Mouse (Mus musculus) CH12.LX (cell line): ENCODE measurements around the gene Rplp0. TPM values are rescaled to one million over a fixed set of nuclear protein-coding genes. Genes with fewer than 3 reads are reported as not detected.

Experiments used
- DNase-seq: peaks from one replicate; pipeline ENCODE4 v3.0.0-alpha.2; 2013; ENCODE audit errors: extremely low read depth
- H3K27ac ChIP-seq: 2 replicates; pipeline ENCODE4 v1.5.1; 2012; ENCODE audit warnings: low read depth, mild to moderate bottlenecking, control low read depth, moderate library complexity; ENCODE audit not compliant: insufficient read depth
- H3K27me3 ChIP-seq: replicated peaks from 2 replicates; pipeline ENCODE3; 2012; ENCODE audit warnings: inconsistent platforms
- H3K36me3 ChIP-seq, 2 experiments: replicated peaks in 1 of 2; 2 replicates each; pipeline versions ENCODE3 to v1.6.1; 2012; ENCODE audit warnings: inconsistent platforms in 1 of 2, low read length in 1 of 2, mild to moderate bottlenecking in 1 of 2, mixed read lengths in 1 of 2, moderate library complexity in 1 of 2; ENCODE audit not compliant: control insufficient read depth in 1 of 2, insufficient read depth in 1 of 2
- H3K4me1 ChIP-seq, 2 experiments: 2 replicates each; pipeline ENCODE4 v1.6.1; 2012; ENCODE audit warnings: inconsistent platforms in 1 of 2, moderate library complexity in 1 of 2; ENCODE audit not compliant: insufficient read depth in 2 of 2, control insufficient read depth in 1 of 2
- H3K4me2 ChIP-seq: 2 replicates; pipeline ENCODE4 v1.6.1; 2012; ENCODE audit warnings: low read depth, mild to moderate bottlenecking, control low read depth; ENCODE audit not compliant: poor library complexity, insufficient read depth, severe bottlenecking
- H3K4me3 ChIP-seq, 3 experiments: fragments of 150-350 bp in 1 of 3; sonication (generic) in 1 of 3; replicated peaks in 1 of 3; 2 replicates each; pipeline versions ENCODE3 to v1.5.1; 2011 to 2012; ENCODE audit warnings: low read depth in 2 of 3, low read length in 2 of 3, mild to moderate bottlenecking in 2 of 3, moderate library complexity in 2 of 3, control low read depth in 1 of 3, improper control_type of control experiment in 1 of 3, inconsistent platforms in 1 of 3, mixed read lengths in 1 of 3; ENCODE audit not compliant: poor library complexity in 1 of 3
- H3K79me2 ChIP-seq: replicated peaks from 2 replicates; pipeline ENCODE4 v1.6.1; 2012; ENCODE audit warnings: mild to moderate bottlenecking, moderate library complexity; ENCODE audit not compliant: control insufficient read depth, poor library complexity, insufficient read depth, severe bottlenecking; ENCODE audit errors: extremely low read depth
- H3K9ac ChIP-seq: 2 replicates; pipeline ENCODE4 v1.6.1; 2012; ENCODE audit warnings: low read depth, mild to moderate bottlenecking, control low read depth, moderate library complexity; ENCODE audit not compliant: insufficient read depth
- H3K9me3 ChIP-seq: replicated peaks from 2 replicates; pipeline ENCODE3; 2012; ENCODE audit warnings: low read length, inconsistent platforms, mixed read lengths
- BHLHE40 ChIP-seq: IDR thresholded peaks from 2 replicates; pipeline ENCODE4 v1.6.1; 2011; ENCODE audit warnings: mild to moderate bottlenecking, low read depth, low read length, improper control_type of control experiment
- CHD2 ChIP-seq: IDR thresholded peaks from 2 replicates; pipeline ENCODE4 v1.6.1; 2011; ENCODE audit warnings: low read length, improper control_type of control experiment
- CTCF ChIP-seq, 2 experiments: IDR thresholded peaks in 1 of 2; conservative IDR thresholded peaks in 1 of 2; 2 replicates each; pipeline ENCODE4 v1.5.1; 2011 to 2012; ENCODE audit warnings: low read depth in 2 of 2, low read length in 2 of 2, improper control_type of control experiment in 1 of 2, inconsistent platforms in 1 of 2, mild to moderate bottlenecking in 1 of 2, moderate library complexity in 1 of 2
- ELF1 ChIP-seq: IDR thresholded peaks from 2 replicates; pipeline ENCODE4 v1.6.1; 2014; ENCODE audit warnings: low read depth, mild to moderate bottlenecking, inconsistent platforms, low read length, improper control_type of control experiment
- EP300 ChIP-seq: IDR thresholded peaks from 2 replicates; pipeline ENCODE4 v1.6.1; 2011; ENCODE audit warnings: low read length, improper control_type of control experiment
- ETS1 ChIP-seq: conservative IDR thresholded peaks from 2 replicates; pipeline ENCODE4 v1.6.1; 2012; ENCODE audit warnings: low read depth, mild to moderate bottlenecking, inconsistent platforms, low read length, improper control_type of control experiment, moderate library complexity
- GABPA ChIP-seq: IDR thresholded peaks from 2 replicates; pipeline ENCODE4 v1.6.1; 2012; ENCODE audit warnings: low read depth, low read length, improper control_type of control experiment, inconsistent platforms; ENCODE audit not compliant: insufficient replicate concordance
- IRF4 ChIP-seq: IDR thresholded peaks from 2 replicates; pipeline ENCODE4 v1.6.1; 2014; ENCODE audit warnings: low read depth, mild to moderate bottlenecking, inconsistent platforms, low read length, improper control_type of control experiment
- KAT2A ChIP-seq: IDR thresholded peaks from 2 replicates; pipeline ENCODE4 v1.6.1; 2012; ENCODE audit warnings: low read length, improper control_type of control experiment, inconsistent platforms; ENCODE audit not compliant: insufficient replicate concordance
- MAFK ChIP-seq: IDR thresholded peaks from 2 replicates; pipeline ENCODE4 v1.6.1; 2011; ENCODE audit warnings: low read length, improper control_type of control experiment; ENCODE audit not compliant: insufficient replicate concordance
- MAX ChIP-seq: IDR thresholded peaks from 2 replicates; pipeline ENCODE4 v1.6.1; 2011; ENCODE audit warnings: low read length, improper control_type of control experiment
- MAZ ChIP-seq: IDR thresholded peaks from 2 replicates; pipeline ENCODE4 v1.6.1; 2012; ENCODE audit warnings: low read depth, mild to moderate bottlenecking, inconsistent platforms, low read length, improper control_type of control experiment, moderate library complexity
- MEF2A ChIP-seq: IDR thresholded peaks from 2 replicates; pipeline ENCODE4 v1.6.1; 2014; ENCODE audit warnings: low read depth, mild to moderate bottlenecking, inconsistent platforms, low read length, improper control_type of control experiment, borderline replicate concordance
- MXI1 ChIP-seq: IDR thresholded peaks from 2 replicates; pipeline ENCODE4 v1.6.1; 2011; ENCODE audit warnings: mild to moderate bottlenecking, low read depth, low read length, improper control_type of control experiment
- MYC ChIP-seq: IDR thresholded peaks from 2 replicates; pipeline ENCODE4 v1.6.1; 2011; ENCODE audit warnings: low read depth, mild to moderate bottlenecking, improper control_type of control experiment, low read length
- NELFE ChIP-seq: IDR thresholded peaks from 2 replicates; pipeline ENCODE4 v1.6.1; 2011; ENCODE audit warnings: low read depth, low read length, improper control_type of control experiment
- POLR2A ChIP-seq: IDR thresholded peaks from 2 replicates; pipeline ENCODE4 v1.6.1; 2011; ENCODE audit warnings: low read depth, mild to moderate bottlenecking, improper control_type of control experiment, low read length
- RAD21 ChIP-seq: IDR thresholded peaks from 2 replicates; pipeline ENCODE4 v1.6.1; 2011; ENCODE audit warnings: low read depth, mild to moderate bottlenecking, low read length, improper control_type of control experiment, moderate library complexity
- RCOR1 ChIP-seq: conservative IDR thresholded peaks from 2 replicates; pipeline ENCODE4 v1.6.1; 2012; ENCODE audit warnings: low read depth, mild to moderate bottlenecking, inconsistent platforms, low read length, improper control_type of control experiment
- SIN3A ChIP-seq: IDR thresholded peaks from 2 replicates; pipeline ENCODE4 v1.6.1; 2012; ENCODE audit warnings: low read length, improper control_type of control experiment, inconsistent platforms
- SMC3 ChIP-seq: IDR thresholded peaks from 2 replicates; pipeline ENCODE4 v1.6.1; 2011; ENCODE audit warnings: low read depth, low read length, improper control_type of control experiment
- TCF12 ChIP-seq: IDR thresholded peaks from 2 replicates; pipeline ENCODE4 v1.6.1; 2014; ENCODE audit warnings: low read depth, mild to moderate bottlenecking, inconsistent platforms, low read length, improper control_type of control experiment
- UBTF ChIP-seq: IDR thresholded peaks from 2 replicates; pipeline ENCODE4 v1.6.1; 2012; ENCODE audit warnings: low read depth, mild to moderate bottlenecking, inconsistent platforms, low read length, improper control_type of control experiment, moderate library complexity
- ZC3H11A ChIP-seq: IDR thresholded peaks from 2 replicates; pipeline ENCODE4 v1.6.1; 2012; ENCODE audit warnings: low read depth, mild to moderate bottlenecking, inconsistent platforms, low read length, improper control_type of control experiment
- ZMIZ1 ChIP-seq: IDR thresholded peaks from 2 replicates; pipeline ENCODE4 v1.6.1; 2012; ENCODE audit warnings: low read depth, mild to moderate bottlenecking, inconsistent platforms, low read length, improper control_type of control experiment
- ZNF384 ChIP-seq: IDR thresholded peaks from 2 replicates; pipeline ENCODE4 v1.6.1; 2012; ENCODE audit warnings: low read depth, low read length, improper control_type of control experiment, inconsistent platforms
- dilution Hi-C: fragments of 300-500 bp; cut with MboI; formaldehyde crosslinking; loops from 2 replicates; pipeline ENCODE4 v1.14.3; 2020; ENCODE audit warnings: low sequenced_read_pairs; ENCODE audit not compliant: extremely low pct_unique_long_range_greater_than_20kb, extremely low pct_ligation_motif_present
- in situ Hi-C: fragments of 300-500 bp; cut with MboI; formaldehyde crosslinking; loops from 3 replicates; pipeline ENCODE4 v1.14.3; 2019; ENCODE audit warnings: low sequenced_read_pairs, low pct_ligation_motif_present, low pct_unique_long_range_greater_than_20kb, mixed read lengths
- polyA plus RNA-seq: library from polyadenylated mRNA; unstranded; fragments of >175 nt; gene quantifications from 2 replicates; pipeline ENCODE4 v1.2.1, GENCODE M21; 2012; ENCODE audit warnings: low read depth; ENCODE audit not compliant: insufficient read length
- total RNA-seq, 2 experiments: library from RNA; depleted of rRNA; stranded (reverse); fragments of 300-350 nt in 1 of 2; fragments of >200 nt in 1 of 2; gene quantifications; 2 replicates each; pipeline ENCODE4 v1.2.3; 2012 to 2014

The Rplp0 gene
- total and polyA plus RNA-seq, 3 experiments = 4,800 to 6,606 (median 5,581) TPM

GRCm38 (mm10) chr5:115538693-115539043 lies 20.6 kb upstream of the Rplp0 start:
- peak overlapping the region; percentile 54 for H3K4me2 ChIP-seq
- in situ Hi-C loops = loop anchor here (5.0 kb wide), 1 partner anchor 36 kb away; no protein-coding TSS in a partner anchor
- no peaks in the 10 kb centered on the region for H3K79me2 ChIP-seq
- peaks cover 0 to 8% of the 10 kb centered on the region in 2 experiments for H3K36me3 ChIP-seq
- peak; percentile 63 for TF ChIP-seq EP300
- no peak; the same call in 1 of the 2 replicates for TF ChIP-seq NELFE
- TF ChIP-seq POLR2A = peak; percentile 37; the same call in 1 of the 2 replicates
- peak; percentile 96 for TF ChIP-seq RAD21
- TF ChIP-seq RCOR1 = 0 out of 2 replicates have a peak, but pooled peaks have one; percentile 22
- peak; percentile 45 for TF ChIP-seq ZNF384
- TF ChIP-seq MEF2A = peak; percentile 88
- TF ChIP-seq MYC = peak; percentile 96
- peak; percentile 86; the same call in 1 of the 2 replicates for TF ChIP-seq MAZ
- TF ChIP-seq KAT2A = no peak
- TF ChIP-seq UBTF = no peak
- peak; percentile 99 for TF ChIP-seq SMC3
- TF ChIP-seq GABPA = no peak
- TF ChIP-seq CHD2 = peak; percentile 64; the same call in 1 of the 2 replicates
- peak; percentile 75; the same call in 1 of the 2 replicates for TF ChIP-seq TCF12
- peak; percentile 32; the same call in 1 of the 2 replicates for TF ChIP-seq ELF1
- TF ChIP-seq ZMIZ1 = no peak
- peak; percentile 91 for TF ChIP-seq BHLHE40
- TF ChIP-seq MAFK = peak; percentile 98
- TF ChIP-seq IRF4 = peak; percentile 89
- TF ChIP-seq SIN3A = peak; percentile 76
- TF ChIP-seq CTCF (conservative IDR thresholded peaks at IDR 0.05 in 1 of 2, IDR thresholded peaks at IDR 0.05 in 1 of 2; ENCODE audit: low read depth in 2 of 2, low read length in 2 of 2) = peak; percentile 62 to 97
- TF ChIP-seq ZC3H11A = peak; percentile 97
- TF ChIP-seq MXI1 = 0 out of 2 replicates have a peak, but pooled peaks have one; percentile 47
- TF ChIP-seq MAX = peak; percentile 84
- peak; percentile 91 for TF ChIP-seq ETS1
- TF ChIP-seq, all 38 proteins: peak for 21
- dilution Hi-C loops = no loop called here
- Histone ChIP-seq H3K9ac (no peak overlapping the region), H3K27ac (no peak overlapping the region), H3K27me3 (no peaks in the 10 kb centered on the region), H3K4me1 (peaks cover 34 to 71% of the 10 kb centered on the region in 2 experiments), H3K9me3 (no peaks in the 10 kb centered on the region), H3K4me3 (no peak overlapping the region)
- DNase-seq = peak; percentile 93
